Mouse (Mus musculus) c-Kit-positive CD71-positive TER-119-negative erythroid progenitor cells, embryonic 14.5 days (primary cell): Measurements from ENCODE around the gene AI464131.

Experiments
- DNase-seq: peaks from one replicate; pipeline ENCODE4 v3.0.0-alpha.2; 2013; ENCODE audit warnings: low read depth

AI464131 gene

GRCm38 (mm10) chr4:41502986-41503412 is at the start of gene AI464131:
AI464131 (minus strand) TSS chr4:41503076.
- DNase-seq = peak; percentile 91

DNA sequence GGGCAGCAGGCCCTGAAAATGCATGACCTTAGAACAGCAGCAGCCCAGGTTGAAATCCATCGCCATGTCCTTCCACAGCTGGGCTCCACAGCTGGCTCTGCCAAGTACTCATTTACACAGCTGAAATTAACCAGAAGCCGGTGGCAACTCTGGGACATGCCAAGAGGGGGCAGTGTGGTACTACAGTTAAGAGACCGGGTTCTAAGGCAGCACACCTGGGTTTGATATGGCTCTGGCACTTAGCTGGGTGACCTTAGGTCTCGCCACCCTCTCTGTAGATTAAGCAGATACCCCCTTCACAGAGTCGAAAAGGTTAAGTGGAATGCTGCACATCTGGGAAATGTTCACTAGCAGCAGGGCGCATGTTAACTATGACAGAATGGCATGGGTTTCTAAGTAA is 49.7 kb upstream of the AI464131 start:
- peak; percentile 43 for DNase-seq

DNA sequence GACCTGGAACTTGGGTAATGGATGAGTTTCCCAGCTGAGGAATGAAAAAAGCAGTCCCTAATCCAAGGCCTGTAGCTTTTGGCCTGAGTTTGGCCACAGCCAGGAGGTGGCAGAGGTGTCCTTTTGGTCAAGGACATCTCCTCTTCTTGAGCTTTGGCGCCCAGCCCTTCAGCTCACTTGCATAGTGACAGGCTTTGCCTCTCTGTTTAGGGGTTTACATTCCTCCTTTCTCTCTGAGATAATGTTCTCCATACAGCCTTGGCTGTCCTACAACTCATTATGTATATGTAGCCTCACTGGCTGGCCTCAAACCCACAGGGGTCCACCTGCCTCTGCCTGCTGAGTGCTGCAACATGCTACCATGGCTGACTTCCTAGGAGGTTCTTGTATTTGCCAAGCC is 44.2 kb upstream of the AI464131 start:
- DNase-seq = no peak

GRCm38 (mm10) chr4:41545985-41546384 is 43.1 kb upstream of the AI464131 start:
- no peak for DNase-seq

DNA sequence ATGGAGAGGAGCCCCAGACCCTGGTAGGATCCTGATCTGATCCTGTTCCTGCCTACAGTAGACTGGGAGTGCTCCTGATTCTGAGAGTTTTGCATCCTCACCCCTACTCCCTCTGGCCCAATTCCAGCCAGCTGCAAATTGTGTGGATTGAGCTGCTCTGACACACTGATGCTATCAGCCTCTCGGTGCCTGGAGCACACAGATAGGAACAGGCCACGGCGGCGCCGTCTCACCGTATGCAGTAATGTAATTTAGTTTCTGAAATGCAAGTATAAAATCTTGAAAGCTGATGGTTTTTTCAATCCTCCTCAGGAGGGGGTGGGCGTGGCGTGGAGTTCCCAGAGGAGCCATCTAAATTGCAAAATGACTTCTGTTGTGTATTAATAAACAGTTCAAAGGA is 39.3 kb upstream of the AI464131 start:
- DNase-seq = no peak

DNA sequence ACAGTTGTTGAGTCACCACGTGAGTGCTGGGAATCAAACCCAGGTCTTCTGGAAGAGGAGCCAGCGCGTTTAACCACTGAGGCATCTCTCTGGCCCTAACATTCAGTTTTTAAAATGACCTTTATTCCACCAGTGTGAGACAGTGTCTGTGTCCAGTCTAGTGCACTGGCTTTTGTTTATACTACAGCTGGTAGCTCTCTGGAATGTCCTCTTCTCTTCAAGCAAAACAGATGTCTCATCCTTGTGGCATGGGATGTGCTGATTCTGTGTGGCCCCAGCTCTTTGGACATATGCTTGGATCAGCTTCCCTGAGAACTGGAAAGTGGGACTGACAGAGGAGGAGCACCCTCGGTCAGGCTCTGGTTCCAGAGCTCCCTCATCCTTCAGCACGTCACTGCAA is 32.0 kb upstream of the AI464131 start:
- no peak for DNase-seq

DNA sequence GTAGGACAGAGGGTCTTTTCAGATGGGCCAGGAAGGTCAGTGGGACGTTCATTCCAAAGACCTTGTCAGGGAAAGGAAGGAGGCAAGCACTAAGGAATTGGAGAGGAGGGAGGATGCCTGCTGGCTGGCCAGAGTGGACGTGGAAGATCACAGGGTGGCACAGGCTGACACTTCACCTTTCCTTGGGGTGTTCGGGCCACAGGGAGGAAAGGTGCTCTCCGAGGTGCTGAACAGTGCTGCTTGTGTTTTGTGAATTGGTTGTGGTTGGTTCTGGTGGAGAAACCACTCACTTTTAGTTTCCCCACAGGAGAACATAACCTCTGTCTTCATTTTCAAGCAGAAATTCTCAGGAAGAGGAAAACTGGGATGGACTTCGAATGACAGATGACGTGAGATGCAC is 29.5 kb upstream of the AI464131 start:
- peak; percentile 34 for DNase-seq

- DNase-seq = no peak
Observed at GRCm38 (mm10) chr4:41527996-41528395, 25.1 kb upstream of the AI464131 start.

DNA sequence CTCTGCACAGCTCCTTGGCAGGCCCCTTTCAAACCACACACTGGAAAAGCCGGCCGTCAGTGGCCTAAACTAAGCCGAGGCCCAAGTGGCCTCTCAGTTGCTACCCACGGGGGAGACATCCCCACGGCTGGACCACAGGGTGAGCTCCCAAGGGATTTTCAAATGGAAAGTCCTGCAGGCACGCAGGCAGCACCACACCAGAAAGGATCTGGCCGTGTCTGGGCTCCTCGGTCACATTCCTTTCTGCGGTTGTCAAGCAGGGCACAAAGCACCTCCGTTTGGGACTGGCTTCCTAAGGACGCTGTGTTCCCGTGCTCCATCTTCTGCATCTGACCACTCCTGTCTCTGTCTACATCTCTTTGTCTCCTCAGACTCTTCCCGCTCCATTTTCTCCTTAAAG is 24.2 kb upstream of the AI464131 start:
- DNase-seq = no peak

- DNase-seq = no peak
Observed at GRCm38 (mm10) chr4:41526553-41526952, 23.7 kb upstream of the AI464131 start.

DNA sequence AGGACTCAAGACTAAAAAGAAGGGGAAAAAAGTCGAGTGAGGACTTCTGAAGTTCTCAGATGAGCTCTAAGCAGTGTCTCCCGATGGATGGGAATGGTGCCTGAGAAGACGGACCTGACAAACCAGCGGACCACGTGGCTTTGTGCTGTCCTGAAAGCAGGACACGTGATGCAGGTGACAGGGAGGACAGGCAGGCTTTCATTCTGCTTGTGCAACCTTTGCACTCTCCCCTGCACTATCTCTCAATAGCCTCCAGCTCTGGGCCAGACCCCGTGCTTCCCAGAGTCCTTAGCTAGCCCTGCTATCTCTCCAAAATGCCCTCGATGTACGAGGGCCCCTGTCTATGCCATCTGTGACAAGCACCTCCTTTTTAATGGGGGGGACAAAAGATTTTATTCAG is 22.0 kb upstream of the AI464131 start:
- no peak for DNase-seq

DNA sequence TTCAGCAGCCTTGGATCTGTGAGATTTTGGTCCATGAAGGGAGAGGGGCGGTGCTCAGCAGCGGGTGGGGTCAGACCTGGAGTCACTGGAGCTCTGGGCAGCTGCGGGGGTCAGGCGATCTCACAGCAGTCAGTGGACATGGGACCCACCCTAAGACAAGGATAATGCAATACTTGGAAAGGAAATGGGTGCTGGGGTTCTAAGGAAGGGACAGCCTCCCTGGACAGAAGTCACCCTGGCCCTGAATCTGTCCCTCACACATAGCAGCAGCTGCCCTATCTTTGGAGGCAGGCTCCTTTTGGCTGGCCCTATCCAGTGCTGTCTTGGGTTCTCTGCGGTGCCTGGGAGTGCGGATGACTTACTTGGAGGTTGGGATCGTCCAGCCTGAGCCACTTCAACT is 21.0 kb upstream of the AI464131 start:
- DNase-seq = no peak

DNA sequence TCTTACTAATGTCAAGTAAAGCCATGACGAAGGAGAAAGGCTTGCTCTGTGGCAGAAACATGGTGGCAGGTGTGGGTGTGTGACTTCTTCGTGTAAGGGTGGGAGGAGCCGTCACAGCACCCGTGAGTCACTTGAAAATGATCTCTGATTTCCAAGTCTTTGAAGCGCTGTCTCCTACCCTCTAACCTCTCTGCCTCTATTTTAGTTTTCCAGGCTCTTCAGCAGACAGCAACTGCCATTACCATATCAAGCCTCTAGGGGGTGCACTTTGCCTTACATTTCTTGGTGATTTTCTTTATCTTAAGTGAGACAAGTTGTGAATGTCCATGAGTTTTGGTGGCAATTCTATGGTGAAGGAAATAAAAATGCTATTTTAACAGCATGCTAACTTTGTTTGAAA is 19.9 kb upstream of the AI464131 start:
- peak; percentile 40 for DNase-seq

DNA sequence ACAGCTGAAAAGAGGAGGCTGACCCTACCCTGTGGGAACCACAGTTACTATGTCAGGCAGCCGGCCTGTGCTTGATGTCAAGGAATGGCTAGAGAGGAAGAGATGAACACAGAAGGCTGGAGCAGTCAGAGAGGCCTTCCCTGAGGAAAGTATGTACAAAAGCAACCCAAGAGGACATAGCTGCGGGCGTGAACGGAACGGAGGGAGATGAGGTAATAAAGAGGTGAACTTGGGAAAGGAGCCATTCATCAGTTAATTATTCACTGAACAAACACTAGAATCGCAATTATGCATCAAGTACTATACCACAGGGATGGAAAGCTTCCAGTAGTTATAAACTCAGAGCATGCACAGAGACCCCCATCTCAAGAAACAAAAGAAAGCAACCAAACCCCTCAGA is 19.3 kb upstream of the AI464131 start:
- no peak for DNase-seq

DNA sequence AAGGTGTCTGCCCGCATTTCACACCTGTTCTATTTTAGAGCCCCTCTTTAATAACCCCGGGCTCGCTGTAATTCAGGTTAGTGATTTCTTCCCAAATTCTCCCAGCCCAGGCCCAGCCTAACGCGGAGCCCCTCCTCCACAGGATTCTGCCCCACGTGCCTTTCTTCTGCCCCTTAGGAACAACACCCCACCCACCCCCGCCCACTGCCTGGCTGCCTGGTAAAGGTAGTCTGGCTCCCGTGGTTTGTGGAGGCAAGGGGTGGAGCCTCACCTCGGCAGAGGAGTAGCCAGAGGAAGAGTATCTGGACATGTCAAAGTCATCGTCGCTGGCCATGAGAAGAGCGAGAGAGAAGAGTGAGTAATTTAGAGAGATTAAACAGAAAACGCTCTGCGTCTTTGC is 17.8 kb upstream of the AI464131 start:
- no peak for DNase-seq

DNA sequence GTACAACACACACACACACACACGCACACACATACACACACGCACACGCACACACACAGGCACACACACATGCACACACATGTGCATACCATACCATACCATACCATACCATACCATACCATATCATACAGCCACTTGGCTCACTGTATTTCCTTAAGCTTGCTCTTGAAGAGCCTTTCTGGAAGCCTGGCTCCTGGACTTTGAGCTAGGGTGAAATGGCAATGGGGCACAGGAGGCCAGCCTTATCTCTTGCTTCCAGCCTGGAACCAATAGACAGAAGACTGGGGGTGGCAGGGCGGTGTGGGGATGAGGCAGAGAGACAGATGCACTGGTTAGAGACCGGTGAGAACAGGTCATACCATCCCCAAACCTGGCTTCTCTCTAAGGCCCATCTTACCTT is 16.3 kb upstream of the AI464131 start:
- no peak for DNase-seq

DNA sequence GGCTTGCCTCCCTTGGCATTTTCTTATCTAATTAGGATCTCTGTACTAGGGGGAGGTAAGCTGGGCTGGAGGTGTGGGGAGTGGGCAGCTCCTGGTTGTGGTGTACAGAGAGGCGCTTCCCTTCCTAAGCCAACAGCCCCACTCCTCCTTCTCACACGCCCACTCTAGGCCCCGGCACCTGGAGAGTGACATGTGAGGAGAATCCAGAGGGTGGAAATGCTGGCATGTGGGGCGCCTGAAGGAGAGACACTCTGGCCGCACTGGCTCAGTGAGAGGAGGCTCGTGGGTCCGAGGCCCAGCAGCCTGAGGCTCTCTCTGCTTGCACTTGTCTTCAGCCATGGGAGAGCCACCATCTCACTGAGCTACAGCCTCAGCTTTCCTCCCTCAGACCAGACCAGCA is 15.5 kb upstream of the AI464131 start:
- no peak for DNase-seq

GRCm38 (mm10) chr4:41517233-41517632 is 14.4 kb upstream of the AI464131 start, which contains the start of gene 1110017D15Rik:
1110017D15Rik (minus strand) TSS chr4:41517333.
- DNase-seq = no peak

DNA sequence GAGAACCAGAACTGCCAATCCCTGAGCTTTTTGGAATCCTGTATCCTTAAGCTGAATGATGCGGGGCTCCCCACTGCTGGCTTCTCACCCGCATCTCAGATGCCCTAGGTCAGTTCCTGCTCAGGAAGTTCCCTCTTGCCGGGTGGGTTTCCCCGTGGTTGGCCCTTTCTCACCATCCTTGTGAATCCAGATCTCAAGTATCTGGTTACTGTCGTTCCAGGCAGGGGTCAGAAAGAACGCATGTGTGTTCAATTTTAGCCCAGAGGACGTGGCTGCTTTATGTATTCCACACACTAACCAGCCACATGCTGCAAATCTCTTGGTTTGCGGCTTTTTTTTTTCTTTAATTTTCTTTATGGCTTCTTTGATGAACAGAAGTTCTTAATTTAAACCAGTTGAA is 10.8 kb upstream of the AI464131 start:
- no peak for DNase-seq

- no peak for DNase-seq
Observed at GRCm38 (mm10) chr4:41513309-41513708, 10.4 kb upstream of the AI464131 start.

DNA sequence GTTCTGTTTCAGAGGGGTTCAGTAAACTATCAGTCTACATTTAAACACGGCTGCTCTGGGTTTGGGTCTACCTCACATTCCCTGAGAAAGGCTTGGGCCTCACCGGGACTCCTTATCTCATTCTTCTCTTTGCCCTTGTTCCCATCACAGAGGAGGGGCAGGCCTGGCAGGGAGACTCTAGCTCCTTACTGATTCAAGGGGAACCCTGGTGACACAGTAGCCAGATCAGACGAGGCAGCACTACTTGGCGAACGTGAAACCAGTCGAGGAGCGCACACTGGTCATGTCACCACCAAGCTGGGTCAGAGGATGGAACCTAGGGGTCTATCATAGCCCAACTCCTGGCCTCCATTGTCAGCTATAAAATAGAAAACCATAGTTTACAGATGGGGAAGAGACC is 5.1 kb upstream of the AI464131 start:
- no peak for DNase-seq

DNA sequence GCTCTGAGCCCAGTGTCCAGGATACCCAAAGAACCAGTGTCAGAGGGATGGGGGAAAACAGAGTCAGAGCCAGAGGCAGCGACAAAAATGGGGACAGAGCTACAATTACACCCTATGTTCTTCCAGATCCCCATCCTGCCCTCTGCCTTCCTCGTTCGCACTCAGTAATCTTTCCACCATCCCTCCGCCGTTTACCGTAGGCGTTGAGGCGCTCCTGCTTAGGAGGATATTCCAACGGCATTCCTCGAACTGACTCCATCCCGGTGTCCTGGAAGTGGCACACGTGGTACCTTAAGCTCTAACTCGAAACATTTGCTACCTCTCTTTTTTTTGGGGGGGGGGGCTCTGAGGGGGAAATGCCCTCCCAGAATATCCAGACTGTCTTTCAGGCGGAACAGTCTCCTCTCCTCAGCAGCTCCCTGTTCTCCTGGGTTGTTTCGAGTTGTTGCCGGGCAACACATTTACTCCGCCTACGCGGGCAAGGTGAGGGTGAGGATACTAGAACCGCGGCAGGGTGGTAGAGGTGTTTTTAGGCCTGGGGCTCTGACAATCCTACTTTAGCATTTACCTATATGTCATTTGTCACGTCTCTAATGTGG is 4.5 kb upstream of the AI464131 start:
- DNase-seq = no peak

- DNase-seq = peak; percentile 73
Observed at GRCm38 (mm10) chr4:41506906-41507305, 4.0 kb upstream of the AI464131 start.

GRCm38 (mm10) chr4:41506156-41506555 is 3.3 kb upstream of the AI464131 start:
- peak; percentile 53 for DNase-seq

DNA sequence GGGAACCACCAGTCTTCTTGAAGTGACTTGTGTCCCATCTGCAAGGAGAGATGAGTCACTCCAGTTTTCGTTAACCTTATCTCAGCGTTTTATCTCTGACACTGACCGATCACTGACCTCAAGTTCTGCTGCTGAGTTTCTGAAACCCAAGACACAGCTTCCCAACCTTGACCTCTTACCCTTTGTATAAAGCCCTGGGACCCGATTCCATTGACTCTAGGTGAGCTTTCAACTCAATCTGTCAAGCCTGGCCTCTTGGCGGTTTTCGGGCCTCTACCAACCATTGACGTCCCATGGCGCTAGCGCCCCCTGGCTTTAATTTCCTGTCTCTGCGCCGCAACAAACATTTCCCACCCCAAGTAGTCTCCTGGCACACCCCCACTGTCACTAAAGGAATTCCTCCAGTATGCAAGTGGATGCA is 2.3 kb upstream of the AI464131 start:
- DNase-seq = no peak
